Mouse (Mus musculus): ENCODE measurements around the gene Fbxo11.
"Not testable (repeated sequence)": the region's sequence is repeated elsewhere in the genome, so short reads cannot be mapped to it uniquely, and the experiment has no call there.

The Fbxo11 gene

GRCm38 (mm10) chr17:88014456-88014855 is 50.6 kb downstream of the Fbxo11 start:
- no peak for DNase-seq (ENCODE audit: low read depth)

GRCm38 (mm10) chr17:88006956-88007355 is 58.1 kb downstream of the Fbxo11 start:
- DNase-seq (ENCODE audit: low read depth): no peak

GRCm38 (mm10) chr17:88004892-88005291 is 60.2 kb downstream of the Fbxo11 start:
- no peak for DNase-seq (ENCODE audit: low read depth)

- DNase-seq (ENCODE audit: low read depth): no peak
Measured at GRCm38 (mm10) chr17:87997808-87998207, 67.3 kb downstream of the Fbxo11 start.

- DNase-seq (ENCODE audit: low read depth): no peak
Measured at GRCm38 (mm10) chr17:87993338-87993737, 71.8 kb downstream of the Fbxo11 start.

GRCm38 (mm10) chr17:87992154-87992553 is 72.9 kb downstream of the Fbxo11 start:
- no peak for DNase-seq (ENCODE audit: low read depth)

- DNase-seq (ENCODE audit: low read depth): no peak
Measured at GRCm38 (mm10) chr17:87987507-87987906, 77.6 kb downstream of the Fbxo11 start.

GRCm38 (mm10) chr17:87985916-87986315 is 79.2 kb downstream of the Fbxo11 start:
- no peak for DNase-seq (ENCODE audit: low read depth)

GRCm38 (mm10) chr17:87984440-87985214 is 80.5 kb downstream of the Fbxo11 start:
- DNase-seq (ENCODE audit: low read depth): no peak

- DNase-seq (ENCODE audit: low read depth): no peak
Measured at GRCm38 (mm10) chr17:87983313-87983712, 81.8 kb downstream of the Fbxo11 start.

- DNase-seq (ENCODE audit: low read depth): no peak
Measured at GRCm38 (mm10) chr17:87982112-87982511, 83.0 kb downstream of the Fbxo11 start.

- not testable (repeated sequence) for DNase-seq (ENCODE audit: low read depth)
Measured at GRCm38 (mm10) chr17:87979696-87980095, 85.4 kb downstream of the Fbxo11 start.

- DNase-seq (ENCODE audit: low read depth): not testable (repeated sequence)
Measured at GRCm38 (mm10) chr17:87976927-87977326, 88.2 kb downstream of the Fbxo11 start.

- no peak for DNase-seq (ENCODE audit: low read depth)
Measured at GRCm38 (mm10) chr17:87976154-87976806, 88.8 kb downstream of the Fbxo11 start.

GRCm38 (mm10) chr17:87975229-87975853 is 89.8 kb downstream of the Fbxo11 start:
- DNase-seq (ENCODE audit: low read depth): peak; percentile 50

- peak; percentile 73 for DNase-seq (ENCODE audit: low read depth)
Measured at GRCm38 (mm10) chr17:87974629-87975228, 90.4 kb downstream of the Fbxo11 start, which contains the start of gene Msh6. Msh6 (plus strand) TSS chr17:87975062.

GRCm38 (mm10) chr17:87973261-87974167 is 91.6 kb downstream of the Fbxo11 start:
- no peak for DNase-seq (ENCODE audit: low read depth)

GRCm38 (mm10) chr17:87972856-87973255 is 92.2 kb downstream of the Fbxo11 start:
- DNase-seq (ENCODE audit: low read depth): no peak

- not testable (repeated sequence) for DNase-seq (ENCODE audit: low read depth)
Measured at GRCm38 (mm10) chr17:87971696-87972591, 93.1 kb downstream of the Fbxo11 start.

- not testable (repeated sequence) for DNase-seq (ENCODE audit: low read depth)
Measured at GRCm38 (mm10) chr17:87968483-87968926, 96.6 kb downstream of the Fbxo11 start.

All from c-Kit-positive CD71-positive TER-119-negative erythroid progenitor cells, embryonic 14.5 days (primary cell).